Comparison of ENCODE assay signal across 9 mouse cellular contexts in genomic region chr4:97774446-97774950, GRCm38 (mm10). TPM values are rescaled to one million over a fixed set of nuclear protein-coding genes. Genes with fewer than 3 reads are reported as not detected.
A peak's percentile ranks its signal among the peaks of the same experiment; 100 is the strongest.
DNase-seq lines count a peak whose midpoint lies in the region; ATAC-seq and TF ChIP-seq lines count a peak whose summit lies in the region.
"Had no signal": no experiment of that assay in that cellular context is flagged by ENCODE, and none has a peak within 500 bp of the region (broad histone marks: within the 10 kb centered on the region; RNA-seq: fewer than 3 reads in every experiment).

No protein-coding gene starts in this region.

- ATAC-seq in heart, postnatal 0 days (ENCODE audit: insufficient read depth, low read depth), result no peak
- ATAC-seq in liver, postnatal 0 days, result no peak

- H3K27ac ChIP-seq in heart, embryonic 10.5 days, result peak overlapping the region; percentile 95
- H3K27ac ChIP-seq in heart, postnatal 0 days (ENCODE audit: low read depth), result peak overlapping the region; percentile 99
- peak overlapping the region; percentile 65 for H3K27ac ChIP-seq in liver, postnatal 0 days (ENCODE audit: low read depth)

- no peaks in the 10 kb centered on the region for H3K27me3 ChIP-seq in heart, embryonic 10.5 days (ENCODE audit: insufficient read depth, poor library complexity, severe bottlenecking)
- no peaks in the 10 kb centered on the region for H3K27me3 ChIP-seq in heart, postnatal 0 days (ENCODE audit: control insufficient read depth, insufficient read depth, low read length)
- no peaks in the 10 kb centered on the region for H3K27me3 ChIP-seq in liver, postnatal 0 days (ENCODE audit: insufficient read depth, low read length)
- H3K27me3 ChIP-seq: CH12.LX had no signal

- H3K9me3 ChIP-seq in heart, embryonic 10.5 days, result no peaks in the 10 kb centered on the region
- no peaks in the 10 kb centered on the region for H3K9me3 ChIP-seq in heart, postnatal 0 days (replicated peaks; ENCODE audit: control insufficient read depth, low read length)
- H3K9me3 ChIP-seq in liver, postnatal 0 days (ENCODE audit: low read length), result no peaks in the 10 kb centered on the region

- H3K9ac ChIP-seq in heart, postnatal 0 days (replicated peaks; ENCODE audit: low read depth, low read length), result peak overlapping the region; percentile 100
- H3K9ac ChIP-seq in liver, postnatal 0 days (replicated peaks), result peak overlapping the region; percentile 91

- TF ChIP-seq EP300 in heart, postnatal 0 days (IDR thresholded peaks at IDR 0.05; ENCODE audit: low read depth), result no peak
- no peak for TF ChIP-seq EP300 in liver, postnatal 0 days (IDR thresholded peaks at IDR 0.05; ENCODE audit: low read depth)

- peaks cover 26% of the 10 kb centered on the region for H3K4me1 ChIP-seq in heart, embryonic 10.5 days
- H3K4me1 ChIP-seq in heart, postnatal 0 days (ENCODE audit: control insufficient read depth, insufficient read depth), result peaks cover 17% of the 10 kb centered on the region
- peaks cover 19% of the 10 kb centered on the region; the same call in 1 of the 2 replicates for H3K4me1 ChIP-seq in liver, postnatal 0 days (ENCODE audit: insufficient read depth)

- H3K4me2 ChIP-seq in heart, postnatal 0 days (ENCODE audit: low read depth, low read length), result peak overlapping the region; percentile 74
- peak overlapping the region; percentile 83 for H3K4me2 ChIP-seq in liver, postnatal 0 days (ENCODE audit: low read depth, low read length)

- H3K4me3 ChIP-seq in heart, embryonic 10.5 days, result peak overlapping the region; percentile 86
- H3K4me3 ChIP-seq in heart, postnatal 0 days (ENCODE audit: low read depth, low read length), result peak overlapping the region; percentile 98
- H3K4me3 ChIP-seq in liver, postnatal 0 days (ENCODE audit: low read depth, low read length), result peak overlapping the region; percentile 89; the same call in 1 of the 2 replicates

- no peaks in the 10 kb centered on the region for H3K36me3 ChIP-seq in heart, embryonic 10.5 days
- no peaks in the 10 kb centered on the region for H3K36me3 ChIP-seq in heart, postnatal 0 days (replicated peaks; ENCODE audit: control insufficient read depth, insufficient read depth, low read length)
- H3K36me3 ChIP-seq in liver, postnatal 0 days (replicated peaks; ENCODE audit: insufficient read depth, low read length), result no peaks in the 10 kb centered on the region

- WGBS in heart, embryonic 10.5 days, result 24% methylated on average over 4 of the region's 4 CpGs
- 24% methylated on average over 4 of the region's 4 CpGs for WGBS in heart, postnatal 0 days
- WGBS in liver, postnatal 0 days (ENCODE audit: insufficient replicate concordance), result 25% methylated on average over 4 of the region's 4 CpGs

- TF ChIP-seq CTCF in heart, postnatal 0 days (IDR thresholded peaks at IDR 0.05; ENCODE audit: low read depth), result no peak
- no peak for TF ChIP-seq CTCF in liver, postnatal 0 days (IDR thresholded peaks at IDR 0.05; ENCODE audit: low read depth)

- no peak for DNase-seq in heart, embryonic 10.5 days (ENCODE audit: low spot score)
- DNase-seq in heart, adult 9 months (ENCODE audit: low spot score in 2 of 2), result no peak
- peak; percentile 60 for DNase-seq in NIH3T3 (ENCODE audit: low read depth)
- no peak for DNase-seq in heart, postnatal 0 days (ENCODE audit: low spot score)
- no peak for DNase-seq in liver, postnatal 0 days
- no peak for DNase-seq in thymus, adult 18-20 months
- DNase-seq in adrenal gland, postnatal 36 days, result no peak
- DNase-seq in right cerebral cortex, postnatal 36 days (ENCODE audit: low spot score in 2 of 2), result no peak

RNA-seq across cellular contexts. Expression of gene Nfia, which starts 2.0 kb away (rescaled TPM):
- 14.4 and 19.6 TPM in 2 replicates for polyA plus RNA-seq in heart, embryonic 10.5 days (2016; fragmentation: Nextera tagmentation; extraction: Ambion mirVana)
- total RNA-seq in heart, postnatal 0 days (2014; rRNA removed; ENCODE audit: low replicate concordance), result 76.5 and 114 TPM in 2 replicates
- 53.2 and 53.8 TPM in 2 replicates for polyA plus RNA-seq in heart, postnatal 0 days (2015; fragmentation: Nextera tagmentation; extraction: Ambion mirVana)
- 9.9 TPM in 2 replicates for polyA plus RNA-seq in liver, postnatal 0 days (2015; fragmentation: Nextera tagmentation; extraction: Ambion mirVana)
- total RNA-seq in adrenal gland, postnatal 36 days (2021), result 100 to 1,000 TPM; 124 to 204 TPM
- total RNA-seq: CH12.LX had no signal

RNA-seq across cellular contexts. Expression of gene E130114P18Rik, which starts 3.4 kb away (rescaled TPM):
- 0.33 and 1.1 TPM in 2 replicates for polyA plus RNA-seq in heart, embryonic 10.5 days (2016; fragmentation: Nextera tagmentation; extraction: Ambion mirVana)
- not detected in 2 replicates for total RNA-seq in heart, postnatal 0 days (2014; rRNA removed; ENCODE audit: low replicate concordance)
- polyA plus RNA-seq in heart, postnatal 0 days (2015; fragmentation: Nextera tagmentation; extraction: Ambion mirVana), result 0.45 and 0.52 TPM in 2 replicates
- polyA plus RNA-seq in liver, postnatal 0 days (2015; fragmentation: Nextera tagmentation; extraction: Ambion mirVana), result not detected in 2 replicates
- total RNA-seq in adrenal gland, postnatal 36 days (2021), result not detected
- total RNA-seq: CH12.LX had no signal
